Mouse (Mus musculus) neural tube, embryonic 11.5 days (tissue): ENCODE data around the gene Ppp1r3g. TPM values are rescaled to one million over a fixed set of nuclear protein-coding genes. Genes with fewer than 3 reads are reported as not detected.
A peak's percentile ranks its signal among the peaks of the same experiment; 100 is the strongest.

Experiments used
- ATAC-seq: fragments of 200-750 bp; cut with Nextera tagmentation; 2 replicates; pipeline ENCODE4 v1.8.0; 2017; ENCODE audit warnings: moderate number of reproducible peaks, mild to moderate bottlenecking, moderate TSS enrichment, moderate library complexity; ENCODE audit not compliant: insufficient read depth, low FRiP score, low TSS enrichment
- DNase-seq: peaks from one replicate; pipeline ENCODE4 v3.0.0-alpha.2; 2015; ENCODE audit warnings: low spot score
- H3K27ac ChIP-seq: fragments of 300-500 bp; sonication (generic); 2 replicates; pipeline ENCODE4 v1.5.1; 2014; ENCODE audit warnings: low read depth, mild to moderate bottlenecking, low read length
- H3K27me3 ChIP-seq: fragments of 300-500 bp; sonication (generic); 2 replicates; pipeline ENCODE4 v1.6.1; 2014; ENCODE audit warnings: mild to moderate bottlenecking, low read length, mixed read lengths; ENCODE audit not compliant: control insufficient read depth, insufficient read depth
- H3K36me3 ChIP-seq: fragments of 300-500 bp; sonication (generic); 2 replicates; pipeline ENCODE4 v1.6.1; 2014; ENCODE audit warnings: mild to moderate bottlenecking, low read length, moderate library complexity, mixed read lengths; ENCODE audit not compliant: control insufficient read depth, insufficient read depth
- H3K4me1 ChIP-seq: fragments of 300-500 bp; sonication (generic); 2 replicates; pipeline ENCODE4 v1.6.1; 2014; ENCODE audit warnings: low read length, mixed read lengths; ENCODE audit not compliant: control insufficient read depth, insufficient read depth
- H3K4me2 ChIP-seq: fragments of 300-500 bp; sonication (generic); 2 replicates; pipeline ENCODE4 v1.6.1; 2014; ENCODE audit warnings: low read depth, mild to moderate bottlenecking, moderate library complexity
- H3K4me3 ChIP-seq: fragments of 300-500 bp; sonication (generic); 2 replicates; pipeline ENCODE4 v1.5.1; 2014; ENCODE audit warnings: low read depth, low read length
- H3K9ac ChIP-seq: fragments of 300-500 bp; sonication (generic); 2 replicates; pipeline ENCODE4 v1.6.1; 2014; ENCODE audit warnings: mild to moderate bottlenecking, low read length
- H3K9me3 ChIP-seq: fragments of 300-500 bp; sonication (generic); 2 replicates; pipeline ENCODE4 v1.6.1; 2016; ENCODE audit warnings: low read length; ENCODE audit not compliant: control insufficient read depth
- WGBS: fragments of 180-500 bp; shearing (Covaris S2); extraction: QIAGEN DNeasy Blood & Tissue Kit; methylation state at CpG from one replicate; pipeline ENCODE4 v1.1.7; 2014; 5-methylcytosine and 5-hydroxymethylcytosine counted together
- polyA plus RNA-seq: library from polyadenylated mRNA; unstranded; fragments of >200 nt; fragmentation: Nextera tagmentation; extraction: Ambion mirVana; gene quantifications from 2 replicates; pipeline ENCODE4 v1.2.1, GENCODE M21; 2014

Gene Ppp1r3g
- polyA plus RNA-seq, 1 experiment from 2014 or later = 0.60 TPM

- Histone ChIP-seq H3K4me2 (no peak overlapping the region), H3K4me1 (no peaks in the 10 kb centered on the region), H3K36me3 (no peaks in the 10 kb centered on the region), H3K27me3 (no peaks in the 10 kb centered on the region), H3K9ac (no peak overlapping the region), H3K4me3 (no peak overlapping the region), H3K9me3 (no peaks in the 10 kb centered on the region), H3K27ac (no peak overlapping the region)
- no peak for ATAC-seq
- WGBS = 64% methylated on average over 12 of the region's 12 CpGs
- DNase-seq = no peak
Observed at GRCm38 (mm10) chr13:35959391-35960067, 890 bp downstream of the Ppp1r3g start.

- WGBS = 94% methylated on average over 4 of the region's 4 CpGs
- Histone ChIP-seq H3K27ac (no peak overlapping the region), H3K4me1 (no peaks in the 10 kb centered on the region; the same call in 1 of the 2 replicates), H3K9ac (no peak overlapping the region), H3K9me3 (no peaks in the 10 kb centered on the region), H3K27me3 (peaks cover 8% of the 10 kb centered on the region; the same call in 1 of the 2 replicates), H3K36me3 (no peaks in the 10 kb centered on the region), H3K4me3 (no peak overlapping the region), H3K4me2 (no peak overlapping the region)
- ATAC-seq (no peak), DNase-seq (no peak)
Observed at GRCm38 (mm10) chr13:35963583-35963982, 4.9 kb downstream of the Ppp1r3g start.

GRCm38 (mm10) chr13:35967690-35968089 is 9.1 kb downstream of the Ppp1r3g start:
- H3K36me3 ChIP-seq = no peaks in the 10 kb centered on the region
- peaks cover 21% of the 10 kb centered on the region for H3K27me3 ChIP-seq
- peak; percentile 25; the same call in 1 of the 2 replicates for ATAC-seq
- 1% methylated on average over 13 of the region's 15 CpGs for WGBS
- H3K27ac ChIP-seq = no peak overlapping the region
- no peaks in the 10 kb centered on the region for H3K9me3 ChIP-seq
- H3K4me1 ChIP-seq = no peaks in the 10 kb centered on the region; the same call in 1 of the 2 replicates
- peak overlapping the region; percentile 88 for H3K4me2 ChIP-seq
- H3K4me3 ChIP-seq = peak overlapping the region; percentile 48
- peak overlapping the region; percentile 59; the same call in 1 of the 2 replicates for H3K9ac ChIP-seq
- peak; percentile 23 for DNase-seq

GRCm38 (mm10) chr13:35968131-35968718 is 9.6 kb downstream of the Ppp1r3g start:
- Histone ChIP-seq H3K27ac (no peak overlapping the region), H3K4me2 (peak overlapping the region; percentile 88), H3K9me3 (no peaks in the 10 kb centered on the region), H3K9ac (peak overlapping the region; percentile 59), H3K4me1 (no peaks in the 10 kb centered on the region; the same call in 1 of the 2 replicates), H3K4me3 (peak overlapping the region; percentile 48), H3K36me3 (no peaks in the 10 kb centered on the region), H3K27me3 (peaks cover 21% of the 10 kb centered on the region)
- peak; percentile 63 for ATAC-seq
- peak; percentile 57 for DNase-seq
- under 1% methylated on average over 38 of the region's 38 CpGs for WGBS

- peaks cover 21% of the 10 kb centered on the region for H3K27me3 ChIP-seq
- peak overlapping the region; percentile 59 for H3K9ac ChIP-seq
- WGBS = under 1% methylated on average over 57 of the region's 57 CpGs
- H3K36me3 ChIP-seq = no peaks in the 10 kb centered on the region
- DNase-seq (peak; percentile 68), ATAC-seq (peak; percentile 62)
- H3K4me3 ChIP-seq = peak overlapping the region; percentile 48
- H3K4me1 ChIP-seq = no peaks in the 10 kb centered on the region; the same call in 1 of the 2 replicates
- no peak overlapping the region for H3K27ac ChIP-seq
- H3K4me2 ChIP-seq = peak overlapping the region; percentile 88
- no peaks in the 10 kb centered on the region for H3K9me3 ChIP-seq
Observed at GRCm38 (mm10) chr13:35968719-35969430, 10.2 kb downstream of the Ppp1r3g start.

- DNase-seq (peak; percentile 33), ATAC-seq (0 out of 2 replicates have a peak, but pooled peaks have one; percentile 11)
- H3K9ac ChIP-seq = peak overlapping the region; percentile 59
- under 1% methylated on average over 18 of the region's 18 CpGs for WGBS
- H3K36me3 ChIP-seq = no peaks in the 10 kb centered on the region
- H3K27me3 ChIP-seq = peaks cover 21% of the 10 kb centered on the region
- H3K4me3 ChIP-seq = peak overlapping the region; percentile 48
- H3K9me3 ChIP-seq = no peaks in the 10 kb centered on the region
- no peak overlapping the region for H3K27ac ChIP-seq
- no peaks in the 10 kb centered on the region; the same call in 1 of the 2 replicates for H3K4me1 ChIP-seq
- H3K4me2 ChIP-seq = peak overlapping the region; percentile 88
Observed at GRCm38 (mm10) chr13:35969431-35969721, 10.7 kb downstream of the Ppp1r3g start.

- 30% methylated on average over 9 of the region's 9 CpGs for WGBS
- no peak overlapping the region for H3K9ac ChIP-seq
- no peak overlapping the region for H3K27ac ChIP-seq
- H3K4me1 ChIP-seq = no peaks in the 10 kb centered on the region; the same call in 1 of the 2 replicates
- H3K9me3 ChIP-seq = no peaks in the 10 kb centered on the region
- peak overlapping the region; percentile 88 for H3K4me2 ChIP-seq
- peaks cover 21% of the 10 kb centered on the region for H3K27me3 ChIP-seq
- peak overlapping the region; percentile 48; the same call in 1 of the 2 replicates for H3K4me3 ChIP-seq
- DNase-seq (no peak), ATAC-seq (no peak)
- H3K36me3 ChIP-seq = no peaks in the 10 kb centered on the region
Observed at GRCm38 (mm10) chr13:35969829-35970228, 11.2 kb downstream of the Ppp1r3g start.

- Histone ChIP-seq H3K4me2 (no peak overlapping the region), H3K27me3 (no peaks in the 10 kb centered on the region), H3K4me3 (no peak overlapping the region), H3K9me3 (no peaks in the 10 kb centered on the region), H3K36me3 (no peaks in the 10 kb centered on the region), H3K27ac (no peak overlapping the region), H3K9ac (no peak overlapping the region), H3K4me1 (no peaks in the 10 kb centered on the region; the same call in 1 of the 2 replicates)
- 92% methylated on average over 7 of the region's 7 CpGs for WGBS
- DNase-seq (no peak), ATAC-seq (no peak)
Observed at GRCm38 (mm10) chr13:35976912-35977311, 18.3 kb downstream of the Ppp1r3g start.
